ENCODE assay signal across 15 mouse cellular contexts in the genomic region with DNA sequence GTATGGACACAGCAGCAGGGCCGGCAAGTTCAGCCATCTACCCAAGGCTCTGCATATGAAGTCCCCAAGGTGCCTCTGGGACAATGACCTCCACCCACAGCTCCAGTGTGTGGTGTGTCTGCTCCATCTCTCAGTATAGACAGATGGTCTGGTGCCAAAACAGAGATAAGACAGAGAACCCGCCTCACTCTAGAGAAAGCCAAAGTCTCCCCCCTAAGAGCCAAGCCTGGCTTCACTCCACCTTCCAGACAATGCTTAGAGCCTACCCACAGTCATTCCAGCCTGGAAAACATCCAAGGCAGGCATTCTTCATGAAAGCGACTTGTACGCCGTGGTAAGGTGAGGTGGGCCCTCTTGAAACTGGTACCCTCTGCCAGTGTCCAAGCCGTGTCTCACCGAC.
DNase-seq lines count a peak whose midpoint lies in the region; ATAC-seq and TF ChIP-seq lines count a peak whose summit lies in the region.
"Had no signal": no experiment of that assay in that cellular context is flagged by ENCODE, and none has a peak within 500 bp of the region (broad histone marks: within the 10 kb centered on the region; RNA-seq: fewer than 3 reads in every experiment).

No protein-coding gene starts in this region.

- H3K36me3 ChIP-seq in forebrain, embryonic 14.5 days (ENCODE audit: control insufficient read depth, insufficient read depth, low read length) = no peaks in the 10 kb centered on the region
- H3K36me3 ChIP-seq in forebrain, postnatal 0 days (ENCODE audit: insufficient read depth) = no peaks in the 10 kb centered on the region
- H3K36me3 ChIP-seq in lung, embryonic 14.5 days (ENCODE audit: insufficient read depth) = no peaks in the 10 kb centered on the region
- no peaks in the 10 kb centered on the region for H3K36me3 ChIP-seq in heart, adult 2 months (ENCODE audit: control insufficient read depth, insufficient read depth, low read length)
- H3K36me3 ChIP-seq: embryonic facial prominence, embryonic 12.5 days had no signal

- TF ChIP-seq POLR2A in heart, adult 2 months (IDR thresholded peaks at IDR 0.05; ENCODE audit: insufficient read depth, low read depth, low read length) = no peak

- TF ChIP-seq CTCF in forebrain, postnatal 0 days (IDR thresholded peaks at IDR 0.05; ENCODE audit: low read depth) = no peak
- TF ChIP-seq CTCF in lung, embryonic 14.5 days (IDR thresholded peaks at IDR 0.05; ENCODE audit: low read depth) = no peak
- no peak for TF ChIP-seq CTCF in heart, adult 2 months (IDR thresholded peaks at IDR 0.05)

- peak; percentile 30 for DNase-seq in forebrain, embryonic 14.5 days (ENCODE audit: low spot score)
- DNase-seq in forebrain, postnatal 0 days = no peak
- peak; percentile 38 for DNase-seq in lung, embryonic 14.5 days
- no peak for DNase-seq in lung, postnatal 14 days
- DNase-seq in heart, adult 2 months = peak; percentile 46 to 70
- DNase-seq in heart, postnatal 14 days = peak; percentile 53 to 66
- no peak for DNase-seq in frontal cortex, postnatal 36 days (ENCODE audit: low spot score in 2 of 2)
- no peak for DNase-seq in spleen, adult 12 weeks (ENCODE audit: low spot score)
- DNase-seq: cerebellum, adult 2 months; kidney, adult 18-20 months; layer of hippocampus, postnatal 36 days; thymus, postnatal 4 days had no signal

- ATAC-seq in forebrain, embryonic 14.5 days = no peak
- ATAC-seq in forebrain, postnatal 0 days = no peak
- ATAC-seq in lung, embryonic 14.5 days (ENCODE audit: insufficient read depth) = no peak
- ATAC-seq: forebrain, embryonic 13.5 days had no signal

- no peak overlapping the region for H3K9ac ChIP-seq in forebrain, embryonic 14.5 days (ENCODE audit: low read length)
- H3K9ac ChIP-seq in forebrain, postnatal 0 days = no peak overlapping the region
- no peak overlapping the region for H3K9ac ChIP-seq in lung, embryonic 14.5 days
- peak overlapping the region; percentile 43; the same call in 1 of the 2 replicates for H3K9ac ChIP-seq in heart, adult 2 months (ENCODE audit: low read depth, low read length)
- H3K9ac ChIP-seq: embryonic facial prominence, embryonic 12.5 days; forebrain, embryonic 13.5 days had no signal

- peak; percentile 48; the same call in 1 of the 2 replicates for TF ChIP-seq EP300 in heart, adult 2 months (IDR thresholded peaks at IDR 0.05; ENCODE audit: insufficient read depth, low read depth, low read length)

- intact Hi-C loops in heart, adult 2 months (cut with DNase I) = loop anchor here (10.0 kb wide), 1 partner anchor 163 kb away; no protein-coding TSS in a partner anchor
- intact Hi-C loops in heart, postnatal 14 days (cut with DNase I) = loop anchor here (5.0 kb wide), 1 partner anchor 105 kb away; a partner anchor contains a TSS

- H3K9me3 ChIP-seq in forebrain, embryonic 14.5 days (replicated peaks; ENCODE audit: control insufficient read depth, low read length) = no peaks in the 10 kb centered on the region
- no peaks in the 10 kb centered on the region for H3K9me3 ChIP-seq in forebrain, postnatal 0 days (ENCODE audit: low read length)
- H3K9me3 ChIP-seq in lung, embryonic 14.5 days (ENCODE audit: low read depth, low read length) = no peaks in the 10 kb centered on the region
- H3K9me3 ChIP-seq: embryonic facial prominence, embryonic 12.5 days; forebrain, embryonic 13.5 days had no signal

- H3K79me2 ChIP-seq in heart, adult 2 months (replicated peaks; ENCODE audit: control insufficient read depth, insufficient read depth, low read length) = no peaks in the 10 kb centered on the region; the same call in 1 of the 2 replicates

- H3K4me1 ChIP-seq in forebrain, embryonic 14.5 days (ENCODE audit: control insufficient read depth, insufficient read depth, low read length) = no peaks in the 10 kb centered on the region
- H3K4me1 ChIP-seq in forebrain, postnatal 0 days (ENCODE audit: insufficient read depth) = peaks cover 8% of the 10 kb centered on the region; the same call in 1 of the 2 replicates
- H3K4me1 ChIP-seq in lung, embryonic 14.5 days (ENCODE audit: insufficient read depth) = peaks cover 8% of the 10 kb centered on the region; the same call in 1 of the 2 replicates
- peaks cover 10% of the 10 kb centered on the region for H3K4me1 ChIP-seq in heart, adult 2 months (ENCODE audit: control insufficient read depth, insufficient read depth, low read length)
- H3K4me1 ChIP-seq: embryonic facial prominence, embryonic 12.5 days had no signal

- H3K27me3 ChIP-seq in forebrain, embryonic 14.5 days (replicated peaks; ENCODE audit: control insufficient read depth, insufficient read depth, low read length) = no peaks in the 10 kb centered on the region
- no peaks in the 10 kb centered on the region for H3K27me3 ChIP-seq in forebrain, postnatal 0 days (ENCODE audit: insufficient read depth, low read length)
- H3K27me3 ChIP-seq in lung, embryonic 14.5 days (ENCODE audit: insufficient read depth, low read length) = no peaks in the 10 kb centered on the region
- H3K27me3 ChIP-seq in heart, adult 2 months (ENCODE audit: control insufficient read depth, insufficient read depth, low read length) = no peaks in the 10 kb centered on the region
- H3K27me3 ChIP-seq: embryonic facial prominence, embryonic 12.5 days; forebrain, embryonic 13.5 days had no signal

- no peak overlapping the region for H3K27ac ChIP-seq in forebrain, embryonic 14.5 days (ENCODE audit: low read depth, low read length)
- H3K27ac ChIP-seq in forebrain, postnatal 0 days (ENCODE audit: low read depth, low read length) = no peak overlapping the region
- H3K27ac ChIP-seq in lung, embryonic 14.5 days (ENCODE audit: low read depth) = peak overlapping the region; percentile 22; the same call in 1 of the 2 replicates
- peak overlapping the region; percentile 69 for H3K27ac ChIP-seq in heart, adult 2 months
- H3K27ac ChIP-seq: embryonic facial prominence, embryonic 12.5 days; forebrain, embryonic 13.5 days had no signal

- H3K4me2 ChIP-seq in forebrain, embryonic 14.5 days (ENCODE audit: low read length) = no peak overlapping the region
- no peak overlapping the region for H3K4me2 ChIP-seq in forebrain, postnatal 0 days (ENCODE audit: low read depth)
- H3K4me2 ChIP-seq in lung, embryonic 14.5 days = no peak overlapping the region
- H3K4me2 ChIP-seq: embryonic facial prominence, embryonic 12.5 days; forebrain, embryonic 13.5 days had no signal

- H3K4me3 ChIP-seq in forebrain, embryonic 14.5 days (ENCODE audit: low read depth, low read length) = no peak overlapping the region
- H3K4me3 ChIP-seq in forebrain, postnatal 0 days (ENCODE audit: low read depth, low read length) = no peak overlapping the region
- no peak overlapping the region for H3K4me3 ChIP-seq in lung, embryonic 14.5 days (ENCODE audit: low read depth, low read length)
- no peak overlapping the region for H3K4me3 ChIP-seq in heart, adult 2 months
- H3K4me3 ChIP-seq: embryonic facial prominence, embryonic 12.5 days; forebrain, embryonic 13.5 days; myocyte had no signal

- WGBS in forebrain, embryonic 14.5 days = 71% methylated on average over 7 of the region's 7 CpGs
- 53% methylated on average over 7 of the region's 7 CpGs for WGBS in forebrain, postnatal 0 days
- 62% methylated on average over 7 of the region's 7 CpGs for WGBS in lung, embryonic 14.5 days
- 20% methylated on average over 7 of the region's 7 CpGs for WGBS in heart, adult 2 months

Comparison
In these comparisons a context has a peak if more than half of its experiments do, and no peak if none do; other contexts are left out.
1. DNase-seq: peak in forebrain, embryonic 14.5 days (single experiment), lung, embryonic 14.5 days (single experiment), heart, adult 2 months (2 of 2) and heart, postnatal 14 days (2 of 2); none in forebrain, postnatal 0 days (single experiment), lung, postnatal 14 days (single experiment), frontal cortex, postnatal 36 days (0 of 2) and spleen, adult 12 weeks (single experiment).
2. H3K27ac ChIP-seq: peak in lung, embryonic 14.5 days (single experiment) and heart, adult 2 months (single experiment); none in forebrain, embryonic 14.5 days (single experiment) and forebrain, postnatal 0 days (single experiment).